Mouse (Mus musculus) gastrocnemius, adult 2 months (tissue): ENCODE data around the gene Zfp831. TPM values are rescaled to one million over a fixed set of nuclear protein-coding genes. Genes with fewer than 3 reads are reported as not detected.

Source experiments
- DNase-seq: peaks from one replicate; pipeline ENCODE4 v3.0.0; 2022
- H3K27ac ChIP-seq: fragments of 200-600 bp; 2 replicates; pipeline ENCODE4 v1.8.1; 2022; ENCODE audit warnings: mild to moderate bottlenecking
- H3K4me3 ChIP-seq: fragments of 200-600 bp; 2 replicates; pipeline ENCODE4 v1.8.1; 2022; ENCODE audit warnings: mild to moderate bottlenecking, moderate library complexity
- CTCF ChIP-seq: fragments of 200-600 bp; IDR thresholded peaks from 2 replicates; pipeline ENCODE4 v1.8.1; 2022; ENCODE audit warnings: antibody characterized with exemption, mild to moderate bottlenecking, moderate library complexity
- intact Hi-C: fragments of 180-260 bp; cut with DNase I; formaldehyde crosslinking; loops from one replicate; pipeline ENCODE4 v1.15.1; 2025
- total RNA-seq, 2 experiments: library from RNA; stranded (reverse); gene quantifications; 2 replicates each; pipeline ENCODE4 v1.2.3; 2021

Zfp831 gene
- total RNA-seq, 2 experiments from 2014 or later = not detected

DNA sequence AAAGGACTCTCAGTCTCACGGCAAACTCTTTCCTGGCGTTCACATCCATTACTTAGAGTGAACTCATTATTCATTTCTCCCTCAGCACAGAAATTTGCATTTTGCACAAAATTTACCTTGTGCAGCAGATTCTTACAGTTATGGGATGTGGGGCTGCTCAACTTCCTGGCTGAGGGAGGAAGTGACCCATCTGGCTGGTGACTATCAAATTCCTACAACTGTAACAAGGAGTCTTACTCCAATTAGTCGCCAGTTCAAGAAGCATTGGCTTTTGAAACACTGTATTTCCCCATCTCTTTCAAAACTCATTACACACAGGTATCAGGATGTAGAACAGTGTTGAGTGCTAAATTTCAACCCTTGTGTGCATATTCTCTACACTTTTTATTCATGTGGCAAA lies 66.9 kb downstream of the Zfp831 start:
- H3K4me3 ChIP-seq = no peak overlapping the region
- no peak for DNase-seq
- TF ChIP-seq CTCF = no peak
- no peak overlapping the region for H3K27ac ChIP-seq
- intact Hi-C loops = no loop called here

DNA sequence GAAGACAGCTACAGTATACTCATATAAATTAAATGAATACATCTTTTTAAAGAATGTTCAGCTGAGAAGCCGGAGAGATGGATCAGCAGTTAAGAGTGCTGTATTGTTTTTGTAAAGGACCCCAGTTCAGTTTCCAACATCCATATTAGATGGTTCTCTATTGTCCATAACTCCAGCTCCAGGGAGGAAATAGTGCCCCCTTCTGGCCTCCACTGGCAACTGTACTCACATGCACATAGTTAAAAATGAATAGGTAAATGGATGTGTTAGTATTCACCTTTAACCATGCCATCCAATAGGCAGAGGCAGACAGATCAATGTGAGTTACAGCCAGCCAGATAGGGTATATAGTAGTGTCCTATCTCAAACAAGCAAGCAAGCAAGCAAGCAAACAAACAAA lies 68.7 kb downstream of the Zfp831 start:
- no peak overlapping the region for H3K27ac ChIP-seq
- intact Hi-C loops = no loop called here
- no peak for DNase-seq
- no peak for TF ChIP-seq CTCF
- H3K4me3 ChIP-seq = no peak overlapping the region

DNA sequence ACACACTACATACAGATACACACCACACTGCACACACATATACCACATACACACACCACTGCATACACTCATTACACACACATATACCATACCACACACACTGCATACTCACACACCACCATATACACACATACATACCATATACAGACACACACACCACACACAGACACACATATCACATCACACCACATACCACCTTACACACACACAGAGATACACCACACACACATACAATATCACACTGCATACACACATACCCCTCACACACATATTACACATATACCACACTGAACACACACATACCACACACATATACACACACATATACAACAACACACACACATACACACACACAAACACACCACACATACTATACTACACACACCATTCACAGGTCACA lies 72.6 kb downstream of the Zfp831 start:
- intact Hi-C loops = no loop called here
- DNase-seq = no peak
- no peak for TF ChIP-seq CTCF
- Histone ChIP-seq H3K27ac (no peak overlapping the region), H3K4me3 (no peak overlapping the region)

DNA sequence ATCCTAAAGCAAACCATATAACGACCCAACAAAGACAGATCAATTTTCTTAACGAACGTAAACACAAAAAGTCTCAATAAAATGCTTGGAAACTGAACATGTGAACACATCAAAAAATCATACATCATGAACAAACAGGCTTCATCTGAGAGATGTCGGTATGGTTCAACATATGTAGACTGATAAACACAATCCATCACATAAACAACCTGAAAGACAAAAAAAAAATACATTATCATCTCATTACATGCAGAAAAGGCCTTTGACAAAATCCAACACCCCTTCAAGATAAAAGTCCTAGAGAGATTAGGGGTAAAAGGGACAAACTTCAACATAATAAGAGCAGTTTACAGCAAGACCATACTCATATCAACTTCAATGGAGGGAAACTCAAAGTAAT lies 74.5 kb downstream of the Zfp831 start:
- no peak for TF ChIP-seq CTCF
- DNase-seq = no peak
- Histone ChIP-seq H3K27ac (no peak overlapping the region), H3K4me3 (no peak overlapping the region)
- intact Hi-C loops = no loop called here

DNA sequence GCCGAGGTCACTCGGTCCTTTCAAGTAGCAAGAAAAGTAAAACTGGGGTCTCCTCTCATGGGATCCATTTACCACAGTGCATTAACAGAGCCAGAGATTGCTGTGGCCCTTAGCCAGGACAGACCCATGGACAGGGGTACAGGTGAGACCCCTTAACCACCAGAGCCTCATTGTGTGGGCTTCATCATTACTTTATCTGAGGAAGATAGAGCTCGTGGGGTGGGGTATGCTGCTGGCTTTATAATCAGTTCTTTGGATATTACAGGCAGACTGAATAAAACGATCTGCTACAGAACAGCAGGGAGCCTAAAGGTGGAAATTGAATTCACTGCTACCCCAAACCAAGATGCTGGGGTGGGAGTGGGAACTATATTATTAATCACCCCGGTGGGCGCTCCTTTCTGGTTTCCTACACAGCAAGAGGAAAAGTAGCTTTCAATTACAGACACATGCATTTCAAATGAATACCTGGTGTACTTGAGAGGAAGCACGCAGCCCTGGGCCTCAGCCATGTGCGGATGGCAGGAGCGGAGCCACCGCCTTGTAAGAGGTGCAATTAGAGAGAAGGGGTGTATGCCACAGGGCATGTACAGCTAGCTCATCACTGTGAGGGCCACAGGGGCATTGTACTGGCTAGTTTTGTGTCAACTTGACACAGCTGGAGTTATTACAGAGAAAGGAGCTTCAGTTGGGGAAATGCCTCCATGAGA lies 83.9 kb downstream of the Zfp831 start:
- Histone ChIP-seq H3K27ac (no peak overlapping the region), H3K4me3 (no peak overlapping the region)
- DNase-seq = no peak
- no peak for TF ChIP-seq CTCF
- intact Hi-C loops = no loop called here

DNA sequence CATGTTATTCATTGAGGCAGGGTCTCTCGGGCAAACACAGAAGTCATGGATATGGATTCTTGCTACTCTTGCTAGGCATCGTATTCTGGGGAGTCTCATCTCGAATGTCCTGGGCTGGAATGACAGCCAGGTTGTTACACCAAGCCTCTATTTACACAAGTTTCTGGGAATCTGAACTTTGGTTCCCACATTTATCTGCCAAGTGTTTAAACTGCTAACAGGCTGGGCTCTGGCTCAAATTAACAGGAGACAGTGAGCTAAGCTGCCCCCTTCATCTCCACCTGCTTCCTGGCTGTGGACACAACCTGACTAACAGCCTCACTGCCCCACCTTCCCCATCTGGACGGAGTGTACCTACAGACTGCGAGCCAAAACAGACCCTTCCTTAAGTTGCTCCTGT lies 88.6 kb downstream of the Zfp831 start:
- H3K4me3 ChIP-seq = no peak overlapping the region
- intact Hi-C loops = no loop called here
- no peak overlapping the region for H3K27ac ChIP-seq
- TF ChIP-seq CTCF = no peak
- DNase-seq = no peak

DNA sequence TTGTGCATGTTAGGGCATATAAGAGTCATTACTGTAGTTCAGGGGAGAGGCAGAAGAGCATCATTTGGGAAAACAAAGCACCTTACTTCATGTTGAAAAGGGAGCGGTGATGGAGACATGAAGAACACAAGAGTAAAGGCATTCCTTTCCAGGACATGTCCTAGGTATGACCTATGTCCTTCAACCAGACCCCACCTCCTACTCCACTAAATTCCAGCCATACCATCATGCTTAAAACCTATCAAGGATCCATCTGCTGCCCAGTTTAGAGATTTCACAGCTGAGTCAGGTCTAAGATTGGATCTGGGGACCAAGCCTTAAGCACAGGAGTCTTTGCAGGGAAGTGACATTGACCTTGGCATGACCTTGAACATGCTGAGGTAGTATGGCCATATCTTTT lies 91.9 kb downstream of the Zfp831 start:
- H3K4me3 ChIP-seq = no peak overlapping the region
- no peak for TF ChIP-seq CTCF
- H3K27ac ChIP-seq = no peak overlapping the region
- intact Hi-C loops = no loop called here
- DNase-seq = no peak

DNA sequence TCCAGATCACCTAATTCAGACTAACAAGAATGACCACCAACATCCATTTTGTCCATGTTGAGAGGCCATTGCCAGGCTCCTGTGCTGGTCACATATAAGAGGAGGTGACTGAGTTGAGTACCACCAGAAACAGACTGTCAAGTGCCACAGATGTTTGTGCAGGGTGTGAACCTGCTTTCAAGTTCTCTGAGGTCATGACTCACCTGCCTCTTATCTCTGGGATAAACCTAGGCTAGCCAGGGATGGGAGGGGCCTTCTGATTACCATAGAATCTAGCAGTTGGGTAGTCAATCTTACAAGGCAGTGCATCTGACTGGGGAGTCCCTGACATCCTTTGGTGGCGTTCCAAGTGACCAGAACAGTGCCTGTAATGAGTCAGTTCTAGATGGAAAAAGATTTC lies 103.8 kb downstream of the Zfp831 start:
- Histone ChIP-seq H3K27ac (no peak overlapping the region), H3K4me3 (no peak overlapping the region)
- intact Hi-C loops = no loop called here
- DNase-seq = no peak
- TF ChIP-seq CTCF = no peak

DNA sequence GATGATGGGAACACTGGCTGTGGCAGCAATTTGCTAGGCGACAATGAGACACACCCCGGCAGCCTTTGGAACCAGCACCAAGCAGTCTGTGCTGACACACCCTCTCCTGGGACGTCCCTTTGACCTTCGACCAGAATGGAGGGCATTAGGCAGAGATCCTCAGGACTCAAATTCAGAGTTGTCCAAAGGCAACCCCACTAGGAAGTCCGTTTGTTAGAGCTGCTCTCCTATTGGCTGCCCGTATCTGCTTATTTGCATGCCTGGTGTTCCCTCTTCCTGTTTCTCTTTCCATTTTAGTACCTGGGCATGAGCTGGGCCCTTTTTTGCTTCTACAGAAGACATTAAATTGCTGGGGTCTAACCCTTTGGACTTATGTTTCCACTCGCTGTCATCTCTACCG lies 105.0 kb downstream of the Zfp831 start:
- intact Hi-C loops = no loop called here
- Histone ChIP-seq H3K4me3 (no peak overlapping the region), H3K27ac (no peak overlapping the region)
- no peak for TF ChIP-seq CTCF
- no peak for DNase-seq

DNA sequence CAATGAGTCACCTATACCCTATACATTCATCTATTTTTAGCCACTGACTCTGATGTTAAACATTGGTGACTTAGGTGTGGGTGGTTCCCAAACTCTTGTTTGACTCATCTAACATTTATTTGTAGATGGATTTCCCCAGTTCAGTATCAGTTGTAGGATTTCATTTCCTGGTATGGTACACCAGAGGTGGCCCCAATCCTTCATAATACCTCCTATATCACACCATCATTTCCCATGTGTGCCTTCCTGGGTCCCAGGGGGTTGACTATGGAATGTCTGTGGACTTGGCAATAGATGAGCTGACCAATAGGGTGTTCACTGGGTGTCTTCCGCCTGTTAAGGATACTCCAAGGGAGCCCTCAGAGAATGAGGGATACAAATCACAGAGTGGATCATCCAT lies 109.9 kb downstream of the Zfp831 start:
- Histone ChIP-seq H3K4me3 (no peak overlapping the region), H3K27ac (no peak overlapping the region)
- no peak for DNase-seq
- intact Hi-C loops = no loop called here
- no peak for TF ChIP-seq CTCF

DNA sequence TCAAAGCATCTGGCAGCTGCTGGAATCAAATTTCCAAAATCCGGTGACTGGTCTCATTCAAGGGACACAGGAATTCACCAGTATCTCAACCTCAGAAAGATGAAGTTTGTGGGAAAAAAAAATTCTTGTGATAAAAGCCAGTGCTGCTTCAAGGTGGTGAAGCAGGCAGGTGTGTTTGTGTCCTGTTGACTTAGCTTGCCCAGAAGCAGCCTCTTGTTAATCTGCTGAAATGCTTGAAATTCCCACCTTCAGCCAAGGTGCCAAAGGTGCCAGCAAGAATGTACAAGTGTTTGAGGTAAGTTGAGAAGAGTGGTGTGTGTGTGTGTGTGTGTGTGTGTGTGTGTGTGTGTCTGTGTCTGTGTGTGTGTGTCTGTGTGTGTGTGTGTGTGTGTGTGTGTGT lies 110.9 kb downstream of the Zfp831 start:
- Histone ChIP-seq H3K4me3 (no peak overlapping the region), H3K27ac (no peak overlapping the region)
- no peak for DNase-seq
- TF ChIP-seq CTCF = no peak
- intact Hi-C loops = no loop called here

DNA sequence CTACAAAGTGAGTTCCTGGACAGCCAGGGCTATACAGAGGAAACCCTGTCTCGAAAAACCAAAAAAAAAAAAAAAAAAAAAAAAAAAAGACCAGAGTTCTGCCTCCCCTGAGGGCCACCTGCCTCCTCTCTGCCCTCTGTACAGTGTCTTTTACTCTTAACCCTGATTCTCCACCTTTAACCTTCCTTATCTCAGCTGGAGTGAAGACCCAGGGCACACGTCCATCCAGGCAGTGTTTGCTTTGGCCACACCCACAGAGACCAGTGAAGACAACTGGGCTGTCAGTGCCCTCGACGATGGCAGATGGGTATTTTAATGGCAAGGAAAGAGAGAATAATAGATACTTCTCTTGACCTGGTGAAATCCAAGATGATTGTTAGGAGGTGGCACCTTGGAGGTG lies 115.9 kb downstream of the Zfp831 start:
- TF ChIP-seq CTCF = no peak
- DNase-seq = no peak
- Histone ChIP-seq H3K27ac (no peak overlapping the region), H3K4me3 (no peak overlapping the region)
- intact Hi-C loops = no loop called here

Other genes starting within 250 kb of the Zfp831 start
- gene Nelfcd, start 227.7 kb upstream of the Zfp831 start, total RNA-seq = 10 to 100 TPM; 18.2 to 23.2 TPM
- gene Ctsz, start 204.5 kb upstream of the Zfp831 start, total RNA-seq = 10 to 100 TPM; 24.3 to 25.0 TPM
- not detected for gene Tubb1, start 192.8 kb upstream of the Zfp831 start, total RNA-seq
- gene Atp5e, start 179.4 kb upstream of the Zfp831 start, total RNA-seq = 1,000 to 10,000 TPM; 1,018 to 1,329 TPM
- gene Prelid3b, start 170.5 kb upstream of the Zfp831 start, total RNA-seq = 10 to 100 TPM; 38.7 to 56.3 TPM
- gene Edn3, start 117.1 kb downstream of the Zfp831 start, total RNA-seq = under 1 TPM; 0.23 to 0.42 TPM